Mouse (Mus musculus) kidney, postnatal 10 days (tissue): ENCODE measurements around the gene Astn1.

Experiments used
- DNase-seq: peaks from one replicate; pipeline ENCODE4 v3.0.0; 2021; ENCODE audit warnings: mixed read lengths

The Astn1 gene

GRCm38 (mm10) chr1:158536867-158537266 is 174.8 kb downstream of the Astn1 start:
- DNase-seq, result no peak

GRCm38 (mm10) chr1:158545095-158545494 is 183.0 kb downstream of the Astn1 start:
- DNase-seq, result no peak

GRCm38 (mm10) chr1:158546513-158546912 is 184.4 kb downstream of the Astn1 start:
- DNase-seq, result no peak

- DNase-seq, result no peak
These were observed 185.6 kb downstream of the Astn1 start for GRCm38 (mm10) chr1:158547592-158548211.

GRCm38 (mm10) chr1:158548319-158548718 is 186.2 kb downstream of the Astn1 start:
- DNase-seq, result no peak

- no peak for DNase-seq
These were observed 187.5 kb downstream of the Astn1 start for GRCm38 (mm10) chr1:158549616-158550015.

- DNase-seq, result no peak
These were observed 189.9 kb downstream of the Astn1 start for GRCm38 (mm10) chr1:158551951-158552350.

GRCm38 (mm10) chr1:158553341-158553740 is 191.3 kb downstream of the Astn1 start:
- DNase-seq, result no peak

- DNase-seq, result no peak
These were observed 192.0 kb downstream of the Astn1 start for GRCm38 (mm10) chr1:158554020-158554505.

GRCm38 (mm10) chr1:158573168-158573567 is 211.1 kb downstream of the Astn1 start:
- no peak for DNase-seq

GRCm38 (mm10) chr1:158573597-158573996 is 211.5 kb downstream of the Astn1 start:
- no peak for DNase-seq

- DNase-seq, result no peak
These were observed 213.9 kb downstream of the Astn1 start for GRCm38 (mm10) chr1:158575997-158576396.

- no peak for DNase-seq
These were observed 219.7 kb downstream of the Astn1 start for GRCm38 (mm10) chr1:158581806-158582205.

GRCm38 (mm10) chr1:158588903-158589302 is 226.8 kb downstream of the Astn1 start:
- no peak for DNase-seq

- DNase-seq, result peak; percentile 76
These were observed 234.8 kb downstream of the Astn1 start for GRCm38 (mm10) chr1:158596726-158597448.

GRCm38 (mm10) chr1:158597996-158598395 is 235.9 kb downstream of the Astn1 start:
- no peak for DNase-seq

GRCm38 (mm10) chr1:158599435-158599834 is 237.4 kb downstream of the Astn1 start:
- DNase-seq, result no peak

- DNase-seq, result no peak
These were observed 241.0 kb downstream of the Astn1 start for GRCm38 (mm10) chr1:158603056-158603455.

- peak; percentile 15 for DNase-seq
These were observed 242.1 kb downstream of the Astn1 start for GRCm38 (mm10) chr1:158604149-158604548.

- DNase-seq, result no peak
These were observed 243.5 kb downstream of the Astn1 start for GRCm38 (mm10) chr1:158605597-158605996.

- no peak for DNase-seq
These were observed 244.3 kb downstream of the Astn1 start for GRCm38 (mm10) chr1:158606324-158606723.

GRCm38 (mm10) chr1:158607201-158607600 is 245.1 kb downstream of the Astn1 start:
- no peak for DNase-seq

GRCm38 (mm10) chr1:158615202-158615601 is 253.1 kb downstream of the Astn1 start:
- no peak for DNase-seq

GRCm38 (mm10) chr1:158617943-158618342 is 255.9 kb downstream of the Astn1 start:
- peak; percentile 10 for DNase-seq
